Mouse (Mus musculus): Measurements from ENCODE around the gene Samd4b. TPM values are rescaled to one million over a fixed set of nuclear protein-coding genes. Genes with fewer than 3 reads are reported as not detected.
A peak's percentile ranks its signal among the peaks of the same experiment; 100 is the strongest.

The Samd4b gene
- total and polyA plus RNA-seq, 2 experiments from 2014 or later, result 19.7 to 60.5 TPM

DNA sequence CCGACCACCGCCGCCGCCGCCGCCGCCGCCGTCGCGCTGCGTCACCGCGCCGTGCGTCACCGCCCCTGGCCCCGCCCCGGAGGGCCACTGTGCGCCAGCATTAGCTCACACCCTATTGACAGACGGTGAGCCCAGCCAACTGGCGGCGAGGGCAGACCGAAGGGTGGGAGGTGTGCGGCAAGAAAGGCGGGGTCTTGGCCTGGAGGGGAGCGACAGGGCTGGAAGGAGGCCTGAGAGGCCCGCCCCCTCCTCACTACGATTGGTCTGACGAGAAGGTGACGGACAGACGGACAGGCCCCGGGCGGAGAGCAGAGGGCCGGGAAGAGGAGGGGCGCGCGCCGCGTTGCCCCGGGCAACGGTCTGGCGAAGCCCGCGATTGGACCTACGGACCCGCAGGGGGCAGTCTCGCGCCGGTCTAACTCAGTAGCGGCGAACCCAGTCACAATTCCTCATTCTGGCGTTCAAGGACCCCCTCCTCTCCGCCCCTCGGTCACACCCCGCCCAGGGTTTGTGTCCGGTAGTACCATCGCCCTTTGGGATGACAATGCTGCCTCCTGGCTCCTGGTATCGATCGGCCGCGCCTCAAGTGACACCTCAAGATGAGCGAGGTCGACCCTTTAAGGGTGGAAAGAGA lies 161.6 kb downstream of the Samd4b start:
- Histone ChIP-seq H3K27me3 (ENCODE audit: insufficient read depth, low read length) (no peaks in the 10 kb centered on the region), H3K4me2 (ENCODE audit: low read depth, low read length) (peak overlapping the region; percentile 88), H3K36me3 (ENCODE audit: insufficient read depth, low read length) (no peaks in the 10 kb centered on the region), H3K27ac (peak overlapping the region; percentile 89), H3K9ac (replicated peaks; ENCODE audit: low read length) (peak overlapping the region; percentile 88), H3K4me1 (ENCODE audit: insufficient read depth, low read length) (peaks cover 5% of the 10 kb centered on the region; the same call in 1 of the 2 replicates), H3K9me3 (ENCODE audit: low read length) (no peaks in the 10 kb centered on the region), H3K4me3 (ENCODE audit: low read length) (peak overlapping the region; percentile 84)
- DNase-seq (ENCODE audit: low spot score) (peak; percentile 99), ATAC-seq (peak; percentile 99)
- peak; percentile 60 for TF ChIP-seq CTCF (IDR thresholded peaks at IDR 0.05; ENCODE audit: low read depth)
- 2% methylated on average over 56 of the region's 64 CpGs for WGBS

GRCm38 (mm10) chr7:28435660-28436259 lies 162.2 kb downstream of the Samd4b start:
- peak; percentile 30 for ATAC-seq
- WGBS, result under 1% methylated on average over 38 of the region's 70 CpGs
- Histone ChIP-seq H3K9me3 (ENCODE audit: low read length) (no peaks in the 10 kb centered on the region), H3K27me3 (ENCODE audit: insufficient read depth, low read length) (no peaks in the 10 kb centered on the region), H3K4me3 (ENCODE audit: low read length) (peak overlapping the region; percentile 84), H3K27ac (peak overlapping the region; percentile 71; the same call in 1 of the 2 replicates), H3K36me3 (ENCODE audit: insufficient read depth, low read length) (no peaks in the 10 kb centered on the region), H3K4me2 (ENCODE audit: low read depth, low read length) (peak overlapping the region; percentile 88), H3K4me1 (ENCODE audit: insufficient read depth, low read length) (peaks cover 5% of the 10 kb centered on the region; the same call in 1 of the 2 replicates), H3K9ac (replicated peaks; ENCODE audit: low read length) (peak overlapping the region; percentile 88)
- peak; percentile 36 for DNase-seq (ENCODE audit: low spot score)
- no peak for TF ChIP-seq CTCF (IDR thresholded peaks at IDR 0.05; ENCODE audit: low read depth)

GRCm38 (mm10) chr7:28432252-28432651 lies 165.7 kb downstream of the Samd4b start:
- no peak overlapping the region for H3K4me2 ChIP-seq (ENCODE audit: low read depth, low read length)
- peaks cover 5% of the 10 kb centered on the region; the same call in 1 of the 2 replicates for H3K4me1 ChIP-seq (ENCODE audit: insufficient read depth, low read length)
- no peak overlapping the region for H3K27ac ChIP-seq
- no peaks in the 10 kb centered on the region for H3K27me3 ChIP-seq (ENCODE audit: insufficient read depth, low read length)
- no peak overlapping the region for H3K4me3 ChIP-seq (ENCODE audit: low read length)
- no peaks in the 10 kb centered on the region for H3K36me3 ChIP-seq (ENCODE audit: insufficient read depth, low read length)
- ATAC-seq (no peak), DNase-seq (ENCODE audit: low spot score) (no peak)
- TF ChIP-seq CTCF (IDR thresholded peaks at IDR 0.05; ENCODE audit: low read depth), result no peak
- 95% methylated on average over 2 of the region's 2 CpGs for WGBS
- no peak overlapping the region for H3K9ac ChIP-seq (replicated peaks; ENCODE audit: low read length)
- no peaks in the 10 kb centered on the region for H3K9me3 ChIP-seq (ENCODE audit: low read length)

GRCm38 (mm10) chr7:28430512-28430911 lies 167.4 kb downstream of the Samd4b start:
- ATAC-seq (no peak), DNase-seq (ENCODE audit: low spot score) (no peak)
- H3K27ac ChIP-seq, result no peak overlapping the region
- H3K27me3 ChIP-seq (ENCODE audit: insufficient read depth, low read length), result no peaks in the 10 kb centered on the region
- 89% methylated on average over 1 of the region's 1 CpGs for WGBS
- TF ChIP-seq CTCF (IDR thresholded peaks at IDR 0.05; ENCODE audit: low read depth), result no peak
- H3K9me3 ChIP-seq (ENCODE audit: low read length), result no peaks in the 10 kb centered on the region
- no peaks in the 10 kb centered on the region for H3K36me3 ChIP-seq (ENCODE audit: insufficient read depth, low read length)
- peaks cover 5% of the 10 kb centered on the region; the same call in 1 of the 2 replicates for H3K4me1 ChIP-seq (ENCODE audit: insufficient read depth, low read length)
- no peak overlapping the region for H3K4me3 ChIP-seq (ENCODE audit: low read length)
- H3K9ac ChIP-seq (replicated peaks; ENCODE audit: low read length), result no peak overlapping the region
- no peak overlapping the region for H3K4me2 ChIP-seq (ENCODE audit: low read depth, low read length)

- Histone ChIP-seq H3K4me2 (ENCODE audit: low read depth, low read length) (no peak overlapping the region), H3K4me3 (ENCODE audit: low read length) (no peak overlapping the region), H3K9ac (replicated peaks; ENCODE audit: low read length) (no peak overlapping the region), H3K36me3 (ENCODE audit: insufficient read depth, low read length) (peaks cover 9% of the 10 kb centered on the region; the same call in 1 of the 2 replicates), H3K4me1 (ENCODE audit: insufficient read depth, low read length) (no peaks in the 10 kb centered on the region), H3K27ac (no peak overlapping the region), H3K9me3 (ENCODE audit: low read length) (no peaks in the 10 kb centered on the region), H3K27me3 (ENCODE audit: insufficient read depth, low read length) (no peaks in the 10 kb centered on the region)
- TF ChIP-seq CTCF (IDR thresholded peaks at IDR 0.05; ENCODE audit: low read depth), result no peak
- ATAC-seq, result no peak
- no peak for DNase-seq (ENCODE audit: low spot score)
Measured at GRCm38 (mm10) chr7:28427738-28428137, 170.2 kb downstream of the Samd4b start.

DNA sequence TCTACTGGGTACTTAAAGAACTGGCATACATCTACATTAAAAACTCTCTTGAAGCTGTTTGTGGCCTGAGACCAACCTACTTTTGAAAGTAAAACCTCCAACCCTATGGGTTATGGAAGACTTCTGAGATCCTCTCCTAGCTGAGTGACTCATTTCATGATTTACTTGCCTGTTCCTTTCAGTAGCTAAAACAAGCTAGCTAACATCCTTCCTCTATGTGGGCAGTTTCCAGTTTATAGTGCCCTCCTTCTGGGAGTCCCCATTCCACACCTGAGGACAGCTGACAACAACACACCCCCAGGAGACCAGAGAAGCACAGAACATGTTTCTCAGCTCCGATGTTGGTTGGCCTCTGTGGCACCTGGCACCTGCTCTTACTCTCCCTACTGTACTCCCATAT lies 174.9 kb downstream of the Samd4b start:
- no peak overlapping the region for H3K27ac ChIP-seq
- WGBS, result 96% methylated on average over 1 of the region's 1 CpGs
- no peak for TF ChIP-seq CTCF (IDR thresholded peaks at IDR 0.05; ENCODE audit: low read depth)
- H3K36me3 ChIP-seq (ENCODE audit: insufficient read depth, low read length), result peaks cover 20% of the 10 kb centered on the region; the same call in 1 of the 2 replicates
- no peak overlapping the region for H3K4me3 ChIP-seq (ENCODE audit: low read length)
- H3K27me3 ChIP-seq (ENCODE audit: insufficient read depth, low read length), result no peaks in the 10 kb centered on the region
- no peaks in the 10 kb centered on the region for H3K9me3 ChIP-seq (ENCODE audit: low read length)
- ATAC-seq (no peak), DNase-seq (ENCODE audit: low spot score) (no peak)
- H3K4me1 ChIP-seq (ENCODE audit: insufficient read depth, low read length), result no peaks in the 10 kb centered on the region
- no peak overlapping the region for H3K9ac ChIP-seq (replicated peaks; ENCODE audit: low read length)
- no peak overlapping the region for H3K4me2 ChIP-seq (ENCODE audit: low read depth, low read length)

DNA sequence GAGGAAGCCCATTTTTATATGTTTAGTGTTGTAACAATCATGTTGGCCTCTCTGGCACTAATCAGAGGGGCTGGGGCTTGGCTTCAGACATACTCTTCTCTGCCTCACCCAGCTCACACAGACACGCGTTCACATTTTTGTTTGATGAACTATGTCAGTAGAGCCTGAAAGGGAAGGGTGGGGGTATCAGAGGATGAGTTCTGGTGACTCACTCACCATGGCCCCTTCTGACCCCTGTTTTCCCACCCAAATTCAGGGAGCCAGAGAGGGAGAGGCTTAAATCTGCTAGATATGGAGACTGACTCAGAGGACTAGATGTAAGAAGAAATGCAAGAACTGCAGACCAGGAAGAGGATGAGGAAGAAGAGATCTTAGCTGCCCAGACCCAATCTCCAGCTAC lies 178.5 kb downstream of the Samd4b start:
- peaks cover 20% of the 10 kb centered on the region; the same call in 1 of the 2 replicates for H3K36me3 ChIP-seq (ENCODE audit: insufficient read depth, low read length)
- TF ChIP-seq CTCF (IDR thresholded peaks at IDR 0.05; ENCODE audit: low read depth), result no peak
- ATAC-seq (no peak), DNase-seq (ENCODE audit: low spot score) (no peak)
- no peaks in the 10 kb centered on the region for H3K27me3 ChIP-seq (ENCODE audit: insufficient read depth, low read length)
- no peaks in the 10 kb centered on the region for H3K9me3 ChIP-seq (ENCODE audit: low read length)
- no peak overlapping the region for H3K9ac ChIP-seq (replicated peaks; ENCODE audit: low read length)
- no peaks in the 10 kb centered on the region for H3K4me1 ChIP-seq (ENCODE audit: insufficient read depth, low read length)
- 95% methylated on average over 2 of the region's 2 CpGs for WGBS
- H3K4me2 ChIP-seq (ENCODE audit: low read depth, low read length), result no peak overlapping the region
- H3K27ac ChIP-seq, result no peak overlapping the region
- no peak overlapping the region for H3K4me3 ChIP-seq (ENCODE audit: low read length)

Measured in hindbrain, postnatal 0 days (tissue).